Mouse (Mus musculus) c-Kit-positive CD71-positive TER-119-positive erythroid progenitor cells, embryonic 14.5 days (primary cell): ENCODE results near the gene Mapk10.

Experiments
- DNase-seq: peaks from one replicate; pipeline ENCODE4 v3.0.0-alpha.2; 2013; ENCODE audit warnings: low spot score

Gene Mapk10

DNA sequence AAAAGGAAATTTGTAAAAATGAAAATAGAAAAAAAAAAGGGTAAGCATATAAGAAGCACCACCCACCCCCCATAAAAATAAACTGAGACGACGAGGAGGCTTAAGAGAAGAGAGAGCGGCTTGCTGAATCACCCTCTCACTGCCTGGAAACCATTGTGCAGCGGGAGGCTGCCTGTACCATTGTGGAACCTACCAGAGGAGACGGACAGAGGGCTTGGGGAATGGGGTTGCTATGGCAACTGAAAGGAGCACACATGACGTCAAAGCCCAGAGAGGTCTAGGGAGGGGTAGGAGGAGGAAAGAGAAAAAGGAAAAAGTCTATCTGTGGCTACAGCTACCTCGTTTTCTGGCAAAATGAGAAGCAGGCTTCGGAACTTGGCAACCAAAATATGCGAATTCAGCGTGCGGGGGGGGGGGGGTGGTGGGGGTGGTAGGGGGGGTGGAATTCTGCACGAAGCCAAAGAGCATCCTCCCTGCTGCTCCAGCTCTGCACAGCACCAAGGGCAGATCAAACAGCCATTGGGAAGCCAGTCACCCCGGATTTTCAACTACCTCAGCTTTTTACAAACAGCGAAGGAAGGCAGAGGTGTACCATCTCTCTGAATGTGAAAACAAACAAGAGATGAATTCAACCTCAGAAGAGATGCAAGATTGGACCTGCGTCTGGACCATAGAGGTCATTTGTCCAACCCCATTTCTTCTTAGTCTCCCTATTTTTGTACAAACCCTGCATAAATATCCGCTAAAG lies at the start of gene Mapk10:
Gene Mapk10, minus strand, starts transcription at position 234 of the 748 bp plus-strand sequence.
- no peak for DNase-seq

DNA sequence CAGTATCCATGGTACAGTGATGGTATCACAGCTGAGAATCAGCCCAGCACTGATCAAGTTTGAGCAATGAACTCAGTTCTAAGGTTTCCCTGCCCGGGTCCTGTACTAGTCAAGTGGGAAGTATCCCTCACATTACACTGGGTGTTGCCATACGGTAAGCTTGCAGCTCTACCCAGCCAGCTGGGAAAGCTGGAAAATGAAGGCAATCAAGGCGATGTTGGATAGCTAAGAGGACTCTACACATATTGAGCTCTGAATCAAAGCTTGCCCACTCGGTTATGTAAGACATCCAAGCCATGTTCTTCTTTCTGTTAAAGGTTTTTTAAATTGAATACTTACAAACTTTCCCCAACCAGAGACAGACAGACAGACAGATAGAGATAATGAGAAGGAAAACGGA lies 45.0 kb upstream of the Mapk10 start:
- no peak for DNase-seq

DNA sequence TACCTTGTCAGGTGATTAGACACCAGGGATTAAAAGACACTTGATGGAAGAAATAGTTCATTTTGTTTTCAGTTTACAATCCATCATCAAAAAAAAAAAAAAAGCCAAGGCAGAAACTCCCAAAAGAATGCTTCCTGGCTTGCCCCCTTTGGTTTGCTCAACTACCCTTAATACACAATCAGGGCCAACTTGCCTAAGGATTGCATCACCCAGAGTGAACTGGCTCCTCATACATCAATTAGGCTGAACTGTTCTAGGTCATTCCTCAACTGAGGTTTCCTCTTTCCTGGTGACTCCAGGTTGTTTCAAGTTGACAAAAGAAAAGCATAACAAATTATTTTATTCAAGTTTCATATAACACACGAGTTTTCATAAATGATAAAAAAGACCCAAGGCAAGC lies 31.3 kb upstream of the Mapk10 start:
- DNase-seq: no peak

DNA sequence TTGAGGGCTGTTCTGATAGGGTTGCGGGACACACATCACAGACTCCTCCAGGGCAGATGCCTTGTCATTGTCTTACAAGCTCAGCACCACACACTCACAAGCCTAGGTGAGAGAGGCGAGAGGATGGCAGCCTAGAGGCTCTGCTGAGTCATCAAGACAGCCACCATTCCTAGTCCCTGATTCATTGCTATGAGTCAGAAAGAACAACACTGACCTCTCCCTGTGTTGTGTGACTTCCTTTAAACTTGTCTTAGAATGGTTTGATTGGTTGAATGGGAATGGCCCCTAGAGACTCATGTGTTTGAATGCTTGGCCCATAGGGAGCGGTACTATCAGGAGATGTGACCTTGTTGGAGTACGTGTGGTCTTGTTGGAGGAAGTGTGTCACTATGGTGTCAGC lies 20.7 kb upstream of the Mapk10 start:
- DNase-seq: no peak

DNA sequence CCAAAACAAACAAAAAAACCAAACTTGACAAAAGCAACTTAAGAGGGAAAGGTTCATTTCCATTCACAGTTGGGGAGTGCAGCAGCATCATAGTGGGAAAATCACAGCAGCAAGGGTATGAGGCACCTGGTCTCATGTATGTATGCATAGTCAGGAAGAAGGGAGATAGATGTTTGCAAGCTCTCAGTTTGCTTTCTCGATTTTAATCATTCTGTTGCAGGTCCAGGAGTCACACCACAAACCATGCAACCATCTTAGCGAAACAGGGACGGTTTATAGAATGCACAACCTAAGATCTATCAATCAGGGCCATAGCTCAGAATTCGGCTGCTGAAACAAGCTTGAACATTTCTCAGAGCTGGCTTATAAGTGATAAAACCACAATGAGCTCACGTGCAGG lies 19.2 kb upstream of the Mapk10 start:
- no peak for DNase-seq

DNA sequence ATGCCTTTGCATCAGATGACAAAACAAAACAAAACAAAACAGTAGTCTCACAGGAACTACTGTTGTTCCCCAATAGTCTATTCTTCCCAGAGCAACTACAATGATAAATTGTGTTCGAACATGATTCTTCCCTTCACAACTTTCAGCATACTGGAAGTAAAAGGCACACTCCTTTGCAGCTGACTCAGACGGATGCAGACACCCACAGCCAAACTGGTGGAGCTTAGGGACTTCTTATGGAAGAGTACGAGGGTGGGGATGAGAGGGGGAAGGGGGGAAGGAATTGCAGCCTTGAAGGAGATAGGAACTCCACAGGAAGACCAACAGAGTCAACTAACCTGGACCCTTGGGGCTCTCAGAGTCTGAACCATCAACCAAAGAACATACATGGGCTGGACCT lies 18.2 kb upstream of the Mapk10 start:
- no peak for DNase-seq

DNA sequence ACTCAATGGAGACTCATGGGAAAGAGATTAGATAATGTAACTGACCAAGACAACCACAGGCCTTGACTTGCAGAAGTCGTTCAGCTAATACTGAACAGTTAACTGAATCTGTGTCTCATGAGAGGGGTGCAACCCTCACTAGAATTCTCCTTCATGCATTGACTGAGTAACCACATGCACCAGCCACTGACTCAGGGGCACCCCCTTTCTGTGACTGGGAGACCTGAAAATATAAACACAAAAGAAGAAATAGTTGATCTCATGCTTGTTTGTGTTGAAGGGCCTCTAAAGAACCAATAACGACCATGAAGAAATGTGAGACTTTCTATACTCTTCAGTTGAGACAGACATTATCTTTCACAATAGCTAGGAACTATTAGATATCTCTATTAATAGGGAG lies 10.9 kb upstream of the Mapk10 start:
- no peak for DNase-seq

DNA sequence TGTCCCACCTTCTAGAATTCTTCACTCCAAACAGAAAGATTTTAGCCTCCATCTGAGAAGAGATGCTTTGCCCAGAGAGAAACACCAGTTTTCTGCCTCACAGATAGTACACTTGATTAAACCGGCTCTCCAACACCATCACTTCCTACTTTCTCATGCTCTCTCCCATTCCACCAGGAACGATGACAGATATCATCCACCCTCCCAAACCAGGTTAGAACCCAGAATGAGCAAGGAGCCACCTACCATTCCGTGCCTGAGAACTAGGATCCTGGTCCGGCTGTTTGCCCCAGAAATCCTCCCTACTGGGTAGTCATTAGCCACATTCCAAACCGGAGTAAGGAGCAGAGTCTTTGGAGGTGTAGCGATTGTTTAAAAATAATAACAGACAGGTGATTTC lies 490 bp downstream of the Mapk10 start:
- no peak for DNase-seq

DNA sequence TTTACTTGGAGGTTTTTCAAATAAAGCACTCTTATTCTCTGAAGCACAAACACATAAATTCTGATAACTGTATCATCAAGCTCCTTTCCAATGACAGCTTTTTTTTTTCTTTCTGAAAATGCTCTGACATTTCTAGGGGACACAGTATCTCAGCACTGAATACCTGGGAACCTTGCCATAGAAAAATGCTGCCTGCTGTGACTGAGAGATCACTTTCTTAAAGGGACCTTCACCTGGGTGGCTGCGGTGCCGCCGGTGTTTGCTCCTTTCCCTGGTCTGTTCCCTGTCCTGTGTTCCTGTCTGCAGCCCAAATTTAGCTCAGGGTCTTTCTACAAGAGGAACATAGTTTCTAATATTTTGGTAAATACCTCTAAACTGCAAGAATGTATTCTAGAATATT lies 1.1 kb downstream of the Mapk10 start:
- no peak for DNase-seq

DNA sequence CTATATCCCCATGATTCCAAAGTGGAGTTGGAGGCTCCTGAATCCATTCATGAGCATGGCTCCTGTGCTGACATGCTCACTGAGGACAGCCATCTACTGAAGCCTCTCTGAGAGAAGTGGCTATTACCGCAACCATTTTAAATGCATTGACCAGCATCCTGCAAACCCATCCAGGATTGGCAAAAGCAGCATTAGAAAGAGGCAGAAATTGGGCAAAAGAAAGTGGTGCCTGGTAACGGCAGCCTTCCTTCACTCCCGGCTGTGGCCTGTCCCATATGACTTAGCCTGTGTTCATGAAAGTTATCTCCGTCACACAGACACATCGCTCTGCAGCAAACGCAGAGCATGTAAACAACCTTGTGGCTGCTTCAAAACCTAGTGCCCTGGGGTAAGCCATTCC lies 1.6 kb downstream of the Mapk10 start:
- DNase-seq: no peak

DNA sequence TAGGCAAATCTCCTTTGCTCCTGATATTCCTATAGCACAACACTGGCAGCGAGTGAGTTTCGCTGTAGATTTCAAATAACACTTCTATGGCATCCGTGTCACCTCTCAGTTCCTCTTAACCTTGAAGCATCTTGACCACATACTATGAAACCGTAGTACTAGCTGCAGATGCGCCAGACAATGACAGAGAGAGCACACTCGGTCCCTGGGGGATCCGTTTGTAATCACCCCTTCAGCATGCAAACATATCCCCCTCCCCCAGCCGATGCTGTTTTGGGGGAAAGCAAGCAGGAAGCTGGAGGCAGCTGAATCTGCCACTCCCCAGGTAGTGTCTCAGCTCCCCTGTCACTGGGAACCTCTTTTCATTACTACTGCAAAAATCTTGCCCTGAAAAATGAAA lies 2.3 kb downstream of the Mapk10 start:
- no peak for DNase-seq

DNA sequence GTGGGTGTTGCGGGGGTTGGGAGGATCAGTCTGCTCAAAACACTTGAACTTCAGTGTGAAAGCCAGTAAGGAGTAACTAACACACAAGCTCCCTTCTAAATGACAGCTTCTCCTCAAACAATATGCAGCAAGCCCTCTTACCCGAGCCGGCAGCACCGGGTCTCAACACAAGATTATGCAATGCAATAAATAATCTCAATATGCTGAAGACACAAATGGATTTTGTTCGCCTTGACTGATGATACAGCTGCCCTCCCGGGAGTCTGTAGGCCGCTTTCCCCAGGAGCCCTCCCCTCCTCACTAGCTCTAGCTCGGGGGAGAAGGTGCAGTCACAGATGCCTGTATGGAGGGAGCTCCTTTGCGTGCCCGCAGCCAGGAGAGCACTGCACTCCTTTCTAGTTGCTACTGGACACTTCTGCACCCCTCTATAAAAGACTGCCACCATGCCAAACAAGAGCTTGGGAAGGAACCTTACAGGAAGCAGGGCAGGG lies 3.1 kb downstream of the Mapk10 start:
- DNase-seq: no peak

DNA sequence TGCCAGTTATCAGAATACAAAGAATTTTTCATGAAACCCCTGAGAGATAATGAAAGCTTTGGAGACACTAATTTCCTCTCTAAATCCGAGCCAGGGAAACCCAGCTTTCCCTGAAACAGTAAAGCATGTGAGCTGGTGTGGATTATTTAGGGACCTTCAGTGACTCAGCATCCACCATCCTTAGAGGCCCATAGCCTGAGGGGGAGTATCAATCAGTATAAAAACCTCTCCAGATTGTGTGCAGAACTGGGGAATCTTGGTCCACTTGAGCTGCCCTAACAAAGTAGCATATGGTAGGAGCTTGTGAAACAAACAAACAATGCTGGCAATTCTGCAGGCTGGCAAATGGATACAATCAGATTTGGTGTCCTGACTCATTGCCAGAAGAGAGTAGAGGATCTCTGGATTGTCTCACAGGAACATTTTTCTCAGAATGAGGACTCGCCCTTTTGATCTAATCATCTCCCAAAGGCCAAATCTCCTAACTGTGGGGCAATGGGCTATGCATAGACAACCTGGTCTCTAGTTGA lies 13.3 kb downstream of the Mapk10 start:
- no peak for DNase-seq

DNA sequence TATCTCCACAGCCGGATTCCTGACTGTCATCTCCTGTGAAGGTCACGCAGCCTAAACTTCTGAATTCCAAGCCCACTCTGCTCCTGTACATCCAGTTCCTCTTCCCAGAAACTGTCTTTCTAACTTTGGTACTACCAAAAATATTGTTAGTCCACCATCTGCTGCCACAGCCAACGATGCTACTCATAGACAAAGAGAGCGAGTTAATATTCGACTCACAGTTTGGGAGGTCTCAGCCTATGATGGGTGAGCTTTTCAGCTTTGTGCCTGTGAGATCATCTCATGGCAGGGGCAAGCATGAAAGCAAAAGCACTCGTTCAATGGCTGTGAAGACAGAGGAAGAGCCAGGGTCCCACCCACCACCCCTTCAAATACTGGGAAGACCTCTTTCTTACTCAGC lies 16.6 kb downstream of the Mapk10 start:
- DNase-seq: no peak

DNA sequence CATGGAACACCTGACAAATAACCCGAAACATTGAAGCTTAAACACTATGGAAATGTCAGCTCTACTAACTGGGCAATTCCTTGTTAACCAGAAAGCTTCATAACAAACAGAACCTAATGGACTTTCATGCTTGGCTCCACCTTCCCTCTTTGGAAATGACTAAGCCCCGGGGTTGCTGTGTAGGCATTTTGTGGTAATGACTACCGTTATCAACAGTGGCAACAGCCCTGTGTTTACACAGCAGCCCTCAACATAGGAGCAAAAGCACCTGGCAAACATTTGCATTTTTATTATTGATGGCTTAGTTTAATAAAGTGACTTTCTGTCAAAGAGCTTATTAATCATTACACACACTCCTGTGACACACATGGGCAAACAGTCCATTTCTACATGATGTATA lies 17.4 kb downstream of the Mapk10 start:
- DNase-seq: no peak

DNA sequence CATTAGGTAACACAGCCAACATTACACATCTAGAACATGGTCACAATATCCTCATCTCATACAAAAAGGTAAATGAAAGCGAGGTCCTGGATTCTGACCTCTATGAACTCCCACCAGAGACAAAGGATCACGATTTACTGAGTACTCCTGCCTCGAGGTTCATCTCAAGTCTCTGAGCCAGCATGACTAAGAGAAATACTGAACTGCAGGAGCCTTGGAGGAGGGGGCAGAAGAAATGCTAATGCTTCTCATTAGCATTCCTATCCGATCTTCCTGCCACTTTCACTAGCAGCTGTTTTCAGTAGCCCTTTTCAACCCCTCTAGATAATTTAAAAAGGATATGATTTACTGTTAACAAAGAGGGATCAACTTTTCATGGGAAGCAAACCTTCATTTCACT lies 19.6 kb downstream of the Mapk10 start:
- DNase-seq: no peak

DNA sequence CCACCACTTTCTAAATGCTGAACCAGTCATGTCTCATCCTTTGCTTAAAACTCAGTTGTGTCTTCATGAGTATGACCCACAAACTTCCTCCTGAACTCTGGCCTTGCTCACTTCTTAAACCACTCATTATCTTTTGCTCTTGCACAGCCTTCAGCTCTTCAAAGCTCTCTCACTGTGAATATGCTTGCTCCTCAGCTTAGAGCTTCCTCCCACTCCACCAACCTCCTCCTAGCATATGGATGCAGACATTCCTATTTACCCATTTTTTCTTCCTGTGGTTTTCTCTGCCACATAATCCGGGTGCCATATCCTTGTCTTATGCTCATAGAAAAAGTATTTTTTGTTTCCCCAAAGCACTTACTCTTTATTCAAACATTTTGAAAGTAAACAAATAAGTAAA lies 26.9 kb downstream of the Mapk10 start:
- DNase-seq: no peak

DNA sequence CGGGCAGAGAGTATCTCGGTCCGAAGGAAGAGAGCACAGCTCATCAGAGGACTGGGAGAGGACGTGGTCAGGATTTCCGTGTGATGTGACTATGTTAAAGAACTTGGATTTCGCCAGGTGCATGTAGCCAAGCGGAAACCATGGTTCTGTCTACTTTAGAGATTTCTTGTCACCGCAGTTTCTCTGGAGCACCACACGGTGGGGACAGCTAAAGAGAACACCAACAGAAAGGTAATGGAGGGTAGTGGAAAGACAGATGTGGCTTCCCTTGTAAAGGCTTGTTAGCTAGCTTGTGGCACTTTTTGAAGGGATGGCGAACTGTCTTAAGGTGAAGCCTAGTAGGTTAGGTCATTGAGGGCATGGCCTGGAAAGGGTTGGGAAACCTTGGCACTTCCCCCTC lies 29.5 kb downstream of the Mapk10 start:
- DNase-seq: no peak

DNA sequence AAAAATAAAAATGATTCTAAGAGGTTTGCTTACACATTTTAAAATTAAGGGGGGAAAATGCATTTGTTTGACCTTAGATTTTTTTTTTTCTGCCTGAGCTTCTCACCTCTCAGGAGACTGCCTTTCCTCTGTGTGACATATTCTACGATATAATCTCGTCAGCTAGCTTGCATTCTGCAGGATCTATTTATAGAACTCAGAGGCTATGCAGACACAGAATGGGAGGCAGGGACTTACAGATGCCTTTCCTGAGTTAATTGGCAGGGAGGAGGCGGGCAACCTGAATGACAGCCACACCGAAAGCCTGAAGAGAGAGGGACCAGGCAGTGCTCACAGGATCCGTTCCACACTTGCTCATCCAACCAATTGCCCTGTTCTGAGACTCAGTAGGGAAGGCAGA lies 34.1 kb downstream of the Mapk10 start:
- no peak for DNase-seq

DNA sequence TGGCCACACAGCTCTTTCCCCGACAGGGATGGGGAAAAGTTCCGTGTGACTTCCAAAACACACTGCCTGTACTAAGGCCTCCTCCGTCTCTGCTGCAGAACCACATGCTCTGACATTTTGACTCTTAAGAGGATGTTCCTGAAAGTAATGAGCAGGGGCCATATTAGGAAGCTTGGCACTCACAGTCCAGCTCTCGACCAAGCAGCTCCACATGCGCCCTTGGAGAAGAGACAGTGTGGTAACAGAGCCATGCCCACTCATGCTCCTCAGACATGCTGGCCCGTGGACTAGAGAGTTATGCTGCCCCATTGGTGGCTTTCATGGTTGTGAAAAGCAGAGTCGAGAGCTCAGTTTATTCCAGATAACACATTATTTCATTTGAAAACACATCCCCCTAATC lies 35.1 kb downstream of the Mapk10 start:
- DNase-seq: no peak

DNA sequence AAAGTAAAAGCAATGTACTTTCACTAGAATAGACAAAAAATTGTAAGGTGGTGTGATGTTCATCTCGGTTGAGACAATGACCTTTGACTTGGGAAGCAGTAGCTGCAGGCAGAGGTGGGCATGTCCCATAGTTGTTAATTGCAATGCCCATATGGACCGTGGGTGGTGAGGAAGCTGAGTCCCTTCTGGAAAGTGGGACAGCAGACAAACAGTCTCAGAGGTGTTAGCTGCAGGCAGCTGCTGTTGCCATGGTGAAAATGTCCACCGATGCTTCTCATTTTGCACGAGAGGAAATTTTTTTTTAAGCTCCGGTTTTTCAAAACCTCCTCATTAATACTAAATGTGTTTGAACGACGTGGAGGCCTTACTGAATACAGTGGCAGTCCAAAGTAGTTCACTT lies 36.5 kb downstream of the Mapk10 start:
- no peak for DNase-seq

DNA sequence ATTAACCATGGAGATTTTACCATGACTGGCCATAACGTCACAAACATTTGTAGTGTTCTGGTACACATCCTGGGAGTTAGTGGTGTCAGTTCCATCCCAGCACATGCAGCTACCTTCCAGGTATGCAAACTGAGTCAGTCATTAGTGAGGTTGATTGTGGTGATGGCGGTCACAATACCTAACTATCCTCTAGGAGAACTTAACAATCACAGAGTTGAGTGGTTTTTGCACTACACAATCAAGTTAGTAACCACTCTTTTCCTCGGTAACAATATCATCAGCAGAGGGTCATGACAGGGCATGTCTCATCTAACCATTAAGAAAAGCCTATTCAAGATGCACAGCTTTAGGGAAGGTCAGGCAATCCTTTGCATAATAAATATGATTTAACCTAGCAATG lies 39.9 kb downstream of the Mapk10 start:
- no peak for DNase-seq

DNA sequence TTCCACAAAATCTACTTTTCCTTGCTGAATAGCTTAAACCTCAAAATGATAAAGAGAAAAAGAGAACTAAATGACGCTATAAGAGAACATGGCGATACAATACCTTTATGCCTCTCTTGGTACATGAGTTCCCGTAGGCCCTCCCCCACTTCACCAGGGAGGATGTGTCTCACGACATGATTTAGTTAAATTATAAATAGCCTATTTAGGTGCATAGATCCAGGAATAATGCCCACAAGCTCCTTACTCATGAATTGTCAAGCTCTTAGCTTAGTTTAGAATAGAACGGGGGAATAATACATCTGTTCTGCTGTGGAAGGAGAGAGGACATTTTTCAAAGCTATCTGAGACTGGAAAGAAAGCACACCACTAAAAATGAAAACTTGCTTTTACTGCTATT lies 43.8 kb downstream of the Mapk10 start:
- DNase-seq: no peak

DNA sequence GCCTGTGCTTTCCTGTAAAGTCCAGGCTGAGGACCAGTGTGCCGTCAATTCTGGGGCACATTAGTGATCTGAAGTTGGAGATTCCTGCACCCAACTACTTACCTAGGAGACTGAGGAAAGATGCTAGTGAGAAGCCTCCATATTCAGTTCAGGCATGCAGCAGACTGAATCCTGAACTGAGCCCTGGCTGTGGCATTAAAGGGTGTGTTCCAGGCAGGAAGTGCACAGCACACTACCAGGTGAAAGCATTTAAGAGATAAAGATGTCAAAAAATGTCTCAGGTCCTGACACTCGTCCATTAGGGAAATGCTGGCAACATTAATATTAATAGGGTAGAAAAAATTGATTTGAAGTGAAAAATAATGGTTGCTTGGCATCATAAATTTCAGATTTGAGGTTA lies 44.4 kb downstream of the Mapk10 start:
- no peak for DNase-seq
